Mouse (Mus musculus) cerebellum, adult 9-10 months (tissue): ENCODE measurements around the gene Dnmt1.

ENCODE experiments used
- DNase-seq: peaks from one replicate; pipeline ENCODE4 v3.0.0; 2022

Gene Dnmt1

GRCm38 (mm10) chr9:20916160-20916559 lies 43.5 kb downstream of the Dnmt1 start:
- DNase-seq: no peak

- DNase-seq: no peak
Observed at GRCm38 (mm10) chr9:20909948-20910347, 49.7 kb downstream of the Dnmt1 start.

GRCm38 (mm10) chr9:20902174-20902491 lies 57.6 kb downstream of the Dnmt1 start:
- no peak for DNase-seq

DNA sequence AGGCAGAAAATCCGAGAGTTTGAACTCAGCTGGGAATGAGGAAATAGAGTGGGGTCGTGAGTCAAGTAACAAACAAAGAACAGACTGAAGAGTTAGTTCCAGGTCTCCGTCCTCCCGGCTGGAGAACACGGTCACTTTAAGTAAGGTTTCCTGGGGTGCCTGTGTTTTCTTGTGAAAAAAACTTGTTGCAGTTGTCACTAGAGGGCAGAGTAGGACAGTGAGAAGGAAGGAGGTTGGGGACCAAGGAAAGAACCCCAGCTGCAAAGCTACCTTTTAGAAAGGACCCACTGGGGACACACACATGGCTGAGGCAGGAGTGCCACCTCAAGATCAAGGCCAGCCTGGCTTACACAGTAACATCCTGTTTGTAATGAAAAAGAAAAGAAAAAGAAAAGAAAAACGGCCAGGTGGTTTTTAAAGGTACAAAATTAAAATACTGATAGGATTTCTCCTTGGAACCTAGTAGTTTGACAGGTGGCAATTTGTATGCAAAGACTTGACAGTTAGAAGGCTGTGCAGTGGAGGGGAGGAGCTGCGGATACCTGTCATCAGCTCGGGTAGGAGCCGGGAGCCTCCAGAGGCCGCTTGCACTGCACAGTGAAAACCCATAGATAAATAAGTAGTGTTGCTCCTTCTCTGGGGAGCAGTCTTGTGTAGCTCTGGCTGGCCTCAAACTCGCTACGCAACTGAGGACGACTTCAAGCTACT lies 58.1 kb downstream of the Dnmt1 start:
- peak; percentile 54 for DNase-seq

DNA sequence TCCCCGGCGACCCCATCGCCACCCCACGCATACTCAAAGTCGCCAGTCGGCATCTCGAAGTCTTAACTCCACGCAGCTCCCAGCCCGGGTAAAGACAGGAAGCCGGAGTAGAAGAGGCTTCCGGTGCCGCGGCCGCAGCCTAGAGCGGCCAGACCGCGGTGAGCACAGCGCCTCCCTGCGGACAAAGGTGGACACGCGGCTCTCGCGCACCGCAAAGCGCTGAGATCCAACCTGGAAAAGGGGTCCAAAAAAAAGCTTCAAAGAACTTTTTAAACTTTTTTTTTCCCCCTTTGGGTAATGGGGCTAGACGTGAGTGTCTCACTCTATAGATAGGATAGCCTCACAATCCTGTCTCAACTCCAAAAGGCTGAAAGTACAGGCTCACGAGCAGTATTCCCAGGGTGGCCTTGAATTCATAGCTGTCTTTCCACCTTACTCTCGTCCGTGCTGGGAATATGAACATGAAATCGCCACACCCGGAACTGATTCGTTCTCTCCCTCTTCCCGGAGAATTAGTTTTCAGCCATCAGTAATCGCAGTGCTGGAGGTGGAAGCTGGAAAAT lies 61.1 kb downstream of the Dnmt1 start, which contains the start of gene Eif3g:
Gene Eif3g (minus strand): TSS at position 113 of the 563 bp plus-strand sequence.
- peak; percentile 81 for DNase-seq

- DNase-seq: no peak
Observed at GRCm38 (mm10) chr9:20897736-20898510, 61.8 kb downstream of the Dnmt1 start.

GRCm38 (mm10) chr9:20895382-20895781 lies 64.3 kb downstream of the Dnmt1 start:
- no peak for DNase-seq

GRCm38 (mm10) chr9:20894629-20895028 lies 65.1 kb downstream of the Dnmt1 start:
- DNase-seq: no peak

DNA sequence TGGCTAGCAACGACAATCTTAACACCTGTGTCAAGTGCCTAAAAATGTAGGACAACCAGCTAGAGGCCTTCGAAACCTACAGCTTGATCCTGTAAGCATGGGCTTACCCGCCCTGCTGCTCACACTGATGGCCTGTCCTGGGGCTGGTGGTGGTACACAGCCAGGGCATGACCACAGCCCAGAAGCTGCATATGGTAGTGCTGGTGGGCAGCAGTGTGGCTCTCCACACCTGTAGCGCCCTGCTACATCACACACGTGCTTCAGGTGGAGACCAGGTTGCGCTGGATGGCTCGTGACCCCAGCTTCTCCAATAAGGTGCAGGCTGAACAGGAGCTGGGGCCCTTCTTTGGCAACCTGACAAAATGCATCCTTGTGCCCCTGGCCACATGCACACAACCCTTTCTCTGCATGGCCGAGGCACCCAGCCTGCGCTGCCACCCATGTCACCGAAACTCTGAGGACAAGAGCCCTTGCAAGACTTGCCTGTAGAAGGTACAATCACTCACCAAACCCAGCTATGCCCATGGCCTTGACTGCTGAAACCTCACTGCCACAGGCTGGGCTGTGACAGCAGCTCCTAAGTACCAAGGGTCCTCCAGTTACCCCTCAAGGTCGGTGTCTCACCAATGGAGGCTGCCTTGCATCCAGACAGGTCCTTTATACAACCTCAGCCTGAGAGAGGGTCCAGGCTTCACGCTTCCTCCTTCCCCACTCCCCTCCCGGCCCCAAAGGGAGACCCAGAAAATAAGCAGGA lies 65.9 kb downstream of the Dnmt1 start:
- no peak for DNase-seq

- DNase-seq: no peak
Observed at GRCm38 (mm10) chr9:20893069-20893468, 66.6 kb downstream of the Dnmt1 start.

- DNase-seq: peak; percentile 1
Observed at GRCm38 (mm10) chr9:20892104-20892653, 67.5 kb downstream of the Dnmt1 start.

DNA sequence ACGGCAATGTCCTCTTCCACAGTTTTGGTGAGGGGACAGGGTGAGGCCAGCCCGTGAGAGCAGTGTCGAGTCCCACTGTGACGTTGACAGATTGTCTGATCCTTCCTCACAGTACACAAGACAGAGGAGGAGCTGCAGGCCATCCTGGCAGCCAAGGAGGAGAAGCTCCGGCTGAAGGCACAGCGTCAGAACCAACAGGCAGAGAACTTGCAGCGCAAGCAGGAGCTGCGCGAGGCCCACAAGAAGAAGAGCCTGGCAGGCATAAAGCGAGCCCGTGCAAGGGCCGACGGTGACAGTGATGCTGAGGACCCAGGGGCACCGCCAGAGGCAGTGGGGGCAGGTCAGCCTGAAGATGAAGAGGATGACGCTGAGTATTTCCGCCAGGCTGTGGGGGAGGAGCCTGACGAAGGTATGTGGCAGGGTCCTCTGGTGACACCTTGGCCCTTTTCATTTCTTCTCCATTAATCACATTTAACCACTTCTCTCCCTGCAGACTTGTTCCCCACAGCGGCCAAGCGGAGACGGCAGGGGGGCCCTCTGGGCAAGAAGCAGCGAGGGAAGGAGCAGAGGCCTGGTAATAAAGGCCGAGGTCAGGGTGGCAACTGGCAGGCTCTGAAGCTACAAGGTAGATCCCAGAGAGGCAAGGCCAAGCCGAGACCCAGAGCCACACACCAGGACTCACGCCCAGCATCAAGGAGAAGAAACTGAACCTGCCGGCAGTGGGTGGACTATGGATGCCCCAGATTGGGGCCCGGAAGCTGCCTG lies 68.2 kb downstream of the Dnmt1 start:
- no peak for DNase-seq

DNA sequence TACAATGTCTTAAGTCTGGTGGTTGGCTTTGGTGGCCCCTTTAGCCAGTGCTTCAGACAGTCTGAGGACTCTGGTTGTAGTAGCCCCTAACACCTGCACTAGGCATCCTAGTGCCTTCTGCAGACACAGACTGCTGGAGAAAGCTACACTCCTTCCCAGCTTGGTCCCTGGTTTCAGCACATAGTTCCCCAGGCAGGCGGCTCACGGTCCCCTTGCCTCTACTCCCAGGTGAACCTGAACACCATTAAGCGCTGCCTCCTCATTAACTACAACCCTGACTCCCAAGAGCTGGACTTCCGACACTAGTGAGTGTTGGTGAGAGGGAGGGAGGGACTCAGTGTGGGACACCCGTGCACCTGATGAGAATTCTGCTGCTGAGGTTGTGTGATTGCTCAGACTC lies 69.3 kb downstream of the Dnmt1 start:
- no peak for DNase-seq

DNA sequence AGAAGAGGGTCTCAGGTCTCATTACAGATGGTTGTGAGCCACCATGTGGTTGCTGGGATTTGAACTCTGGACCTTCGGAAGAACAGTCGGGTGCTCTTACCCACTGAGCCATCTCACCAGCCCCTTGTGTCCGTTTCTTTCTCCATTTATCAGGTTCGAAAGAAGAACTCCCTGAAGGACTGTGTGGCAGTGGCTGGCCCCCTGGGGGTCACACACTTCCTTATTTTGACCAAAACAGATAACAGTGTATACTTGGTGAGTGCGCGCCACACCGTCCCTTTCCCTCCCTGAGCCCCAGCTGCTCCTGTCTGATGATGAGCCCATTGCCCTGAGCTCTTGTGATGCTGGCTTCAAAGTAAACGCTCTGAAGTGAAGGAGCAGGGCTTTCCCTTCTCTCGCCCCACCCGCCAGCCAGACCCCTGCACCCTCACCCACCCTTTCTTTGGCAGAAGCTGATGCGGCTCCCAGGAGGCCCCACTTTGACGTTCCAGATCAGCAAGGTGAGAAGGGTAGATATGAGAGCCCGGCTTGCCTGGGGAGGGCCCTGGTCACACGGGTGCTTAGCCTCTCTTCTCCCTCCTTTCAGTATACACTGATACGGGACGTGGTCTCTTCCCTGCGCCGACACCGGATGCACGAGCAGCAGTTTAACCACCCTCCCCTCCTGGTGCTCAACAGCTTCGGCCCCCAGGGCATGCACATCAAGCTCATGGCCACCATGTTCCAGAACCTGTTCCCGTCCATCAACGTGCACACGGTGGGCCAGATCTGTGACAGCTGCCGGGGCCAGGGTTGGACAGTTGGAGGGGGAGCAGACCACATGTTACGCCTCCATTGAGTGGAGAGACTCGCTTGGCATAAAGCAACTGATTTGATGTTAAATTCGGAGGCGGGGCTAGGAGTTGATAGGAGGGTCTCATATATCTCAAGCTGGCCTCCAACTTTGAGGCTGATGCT lies 70.2 kb downstream of the Dnmt1 start:
- DNase-seq: no peak

GRCm38 (mm10) chr9:20888386-20888765 lies 71.3 kb downstream of the Dnmt1 start:
- no peak for DNase-seq

DNA sequence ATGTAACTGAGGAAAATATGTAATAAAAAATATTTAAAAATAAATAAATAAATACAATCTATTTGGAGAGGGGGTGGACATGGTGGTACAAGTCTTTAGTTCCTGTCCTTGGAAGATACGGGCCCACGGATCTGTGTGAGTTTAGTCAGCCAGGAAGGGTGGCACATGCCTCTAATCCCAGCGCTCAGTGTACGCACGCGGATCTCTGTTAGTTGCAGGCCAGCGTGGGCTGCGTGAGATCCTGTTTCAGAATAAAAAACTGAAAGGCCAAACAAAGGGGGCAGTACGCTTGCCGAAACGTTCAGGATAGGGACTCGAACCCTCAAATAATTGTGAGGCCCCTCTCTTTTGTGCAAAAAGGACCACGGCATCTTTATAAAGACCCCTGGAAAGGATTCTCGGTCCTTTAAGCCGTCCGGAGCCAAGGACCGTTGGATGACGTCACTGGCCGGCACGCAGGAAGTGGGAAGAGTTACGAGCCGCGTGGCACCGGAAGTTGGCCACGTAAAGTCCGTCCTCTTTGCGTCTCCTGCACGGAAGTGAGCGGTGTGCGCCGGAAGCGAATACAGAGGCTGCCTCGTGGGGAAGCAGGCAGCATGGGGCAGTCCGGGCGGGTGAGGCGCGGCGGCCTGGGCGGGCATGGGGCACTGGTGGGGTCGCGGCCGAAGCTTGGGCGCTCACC lies 71.8 kb downstream of the Dnmt1 start, which contains the start of gene Ppan:
Gene Ppan (plus strand): TSS at position 472 of the 682 bp plus-strand sequence.
- DNase-seq: peak; percentile 96

GRCm38 (mm10) chr9:20887191-20887590 lies 72.5 kb downstream of the Dnmt1 start:
- DNase-seq: no peak

- no peak for DNase-seq
Observed at GRCm38 (mm10) chr9:20886563-20886962, 73.1 kb downstream of the Dnmt1 start.

GRCm38 (mm10) chr9:20879097-20879792 lies 80.4 kb downstream of the Dnmt1 start, which contains the start of gene Angptl6:
Gene Angptl6, minus strand, starts transcription at chr9:20879727.
- DNase-seq: no peak

- no peak for DNase-seq
Observed at GRCm38 (mm10) chr9:20878710-20879065, 81.0 kb downstream of the Dnmt1 start.
